Mouse (Mus musculus) E14TG2a.4 (cell line): ENCODE results near the gene Tmem59.

Experiments
- CTCF ChIP-seq: conservative IDR thresholded peaks from 2 replicates; pipeline ENCODE4 v1.5.1; 2014; ENCODE audit warnings: low read length
- NANOG ChIP-seq: IDR thresholded peaks from 2 replicates; pipeline ENCODE4 v1.6.1; 2014; ENCODE audit warnings: borderline replicate concordance, low read length, mixed read lengths

DNA sequence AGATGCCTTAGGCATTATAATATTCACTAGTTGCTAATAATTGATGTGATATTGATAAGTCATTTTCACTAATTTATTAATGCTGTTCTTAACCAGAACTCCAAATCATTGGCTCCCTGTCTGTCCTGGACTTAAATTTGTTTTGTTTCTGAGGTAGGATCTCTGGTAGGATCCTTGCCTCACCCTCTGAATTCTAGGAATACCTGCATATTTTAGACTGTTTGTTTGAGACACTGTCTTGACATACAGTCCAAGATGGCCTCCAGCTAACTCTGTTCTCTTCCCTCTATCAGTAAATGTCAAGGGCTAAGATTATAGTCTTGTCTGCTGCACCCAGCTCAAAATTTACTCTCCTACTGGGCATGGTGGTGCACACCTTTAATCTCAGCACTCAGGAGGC is 2.5 kb downstream of the Tmem59 start:
- TF ChIP-seq CTCF = no peak
- no peak for TF ChIP-seq NANOG
